Comparison of ENCODE assay signal across 21 mouse cellular contexts in genomic region chr6:89393820-89394219, GRCm38 (mm10). TPM values are rescaled to one million over a fixed set of nuclear protein-coding genes. Genes with fewer than 3 reads are reported as not detected.
A peak's percentile ranks its signal among the peaks of the same experiment; 100 is the strongest.
DNase-seq lines count a peak whose midpoint lies in the region; ATAC-seq lines count a peak whose summit lies in the region.
"Had no signal": no experiment of that assay in that cellular context is flagged by ENCODE, and none has a peak within 500 bp of the region (broad histone marks: within the 10 kb centered on the region; RNA-seq: fewer than 3 reads in every experiment).

No protein-coding gene starts in this region.

- DNase-seq in frontal cortex, postnatal 36 days (ENCODE audit: low spot score in 2 of 2): peak; percentile 18 to 24
- DNase-seq in frontal cortex, postnatal 25 days (ENCODE audit: low spot score in 2 of 2): no peak
- DNase-seq in midbrain, embryonic 11.5 days (ENCODE audit: low spot score, missing footprints): peak; percentile 17
- DNase-seq in brain, adult 2 months (ENCODE audit: low read depth, low spot score): peak; percentile 63
- DNase-seq in embryo, embryonic 11 days: no peak
- DNase-seq: adrenal gland, adult 2 months; adrenal gland, postnatal 10 days; adrenal gland, postnatal 25 days; cerebellum, adult 11-12 months; cerebellum, adult 2 months; cerebellum, adult 9-10 months; cerebellum, postnatal 10 days; cerebellum, postnatal 25 days had no signal

- H3K9ac ChIP-seq in midbrain, embryonic 11.5 days (ENCODE audit: low read length): no peak overlapping the region
- H3K9ac ChIP-seq in midbrain, embryonic 13.5 days (replicated peaks): no peak overlapping the region
- H3K9ac ChIP-seq: embryonic facial prominence, embryonic 13.5 days; embryonic facial prominence, embryonic 15.5 days; forebrain, embryonic 12.5 days had no signal

- no peaks in the 10 kb centered on the region for H3K36me3 ChIP-seq in midbrain, embryonic 11.5 days (ENCODE audit: control insufficient read depth, insufficient read depth, low read length)
- H3K36me3 ChIP-seq in midbrain, embryonic 13.5 days: no peaks in the 10 kb centered on the region
- H3K36me3 ChIP-seq: embryonic facial prominence, embryonic 13.5 days; embryonic facial prominence, embryonic 15.5 days; forebrain, embryonic 10.5 days; forebrain, embryonic 12.5 days had no signal

- no peak overlapping the region for H3K4me3 ChIP-seq in midbrain, embryonic 11.5 days (ENCODE audit: low read depth, low read length)
- H3K4me3 ChIP-seq in midbrain, embryonic 13.5 days (replicated peaks): no peak overlapping the region
- H3K4me3 ChIP-seq: embryonic facial prominence, embryonic 13.5 days; embryonic facial prominence, embryonic 15.5 days; erythroblast, embryonic 14.5 days; forebrain, embryonic 10.5 days; forebrain, embryonic 12.5 days had no signal

- WGBS in midbrain, embryonic 11.5 days: 81% methylated on average over 2 of the region's 2 CpGs
- 88% methylated on average over 2 of the region's 2 CpGs for WGBS in midbrain, embryonic 13.5 days

- no peak for ATAC-seq in midbrain, embryonic 11.5 days (ENCODE audit: low FRiP score)
- no peak for ATAC-seq in midbrain, embryonic 13.5 days
- ATAC-seq: forebrain, embryonic 14.5 days; forebrain, embryonic 16.5 days had no signal

- no peaks in the 10 kb centered on the region for H3K9me3 ChIP-seq in midbrain, embryonic 11.5 days (ENCODE audit: control insufficient read depth, low read length)
- no peaks in the 10 kb centered on the region for H3K9me3 ChIP-seq in midbrain, embryonic 13.5 days
- H3K9me3 ChIP-seq: embryonic facial prominence, embryonic 13.5 days; embryonic facial prominence, embryonic 15.5 days; forebrain, embryonic 10.5 days; forebrain, embryonic 12.5 days had no signal

- no peak overlapping the region for H3K27ac ChIP-seq in midbrain, embryonic 11.5 days (ENCODE audit: low read depth, low read length)
- no peak overlapping the region for H3K27ac ChIP-seq in midbrain, embryonic 13.5 days
- H3K27ac ChIP-seq: embryonic facial prominence, embryonic 13.5 days; embryonic facial prominence, embryonic 15.5 days; forebrain, embryonic 10.5 days; forebrain, embryonic 12.5 days had no signal

- no peak overlapping the region for H3K4me2 ChIP-seq in midbrain, embryonic 11.5 days
- H3K4me2 ChIP-seq in midbrain, embryonic 13.5 days (replicated peaks): no peak overlapping the region
- H3K4me2 ChIP-seq: embryonic facial prominence, embryonic 13.5 days; embryonic facial prominence, embryonic 15.5 days; forebrain, embryonic 12.5 days had no signal

- H3K27me3 ChIP-seq in midbrain, embryonic 11.5 days (ENCODE audit: control insufficient read depth, insufficient read depth, low read length): no peaks in the 10 kb centered on the region
- H3K27me3 ChIP-seq in midbrain, embryonic 13.5 days: no peaks in the 10 kb centered on the region
- H3K27me3 ChIP-seq: embryonic facial prominence, embryonic 13.5 days; embryonic facial prominence, embryonic 15.5 days; forebrain, embryonic 12.5 days had no signal

- no peaks in the 10 kb centered on the region for H3K4me1 ChIP-seq in midbrain, embryonic 11.5 days (ENCODE audit: control insufficient read depth, insufficient read depth, low read length)
- H3K4me1 ChIP-seq in midbrain, embryonic 13.5 days (replicated peaks): no peaks in the 10 kb centered on the region
- H3K4me1 ChIP-seq: embryonic facial prominence, embryonic 13.5 days; embryonic facial prominence, embryonic 15.5 days; forebrain, embryonic 10.5 days; forebrain, embryonic 12.5 days had no signal

RNA-seq across cellular contexts. Expression of gene Plxna1, which starts 31.4 kb away (rescaled TPM):
- polyA plus RNA-seq in midbrain, embryonic 11.5 days (2014; fragmentation: Nextera tagmentation; extraction: Ambion mirVana): 24.5 and 29.1 TPM in 2 replicates
- 53.1 and 69.4 TPM in 2 replicates for polyA plus RNA-seq in midbrain, embryonic 13.5 days (2015; fragmentation: Nextera tagmentation; extraction: Ambion mirVana)

Comparison
In these comparisons a context has a peak if more than half of its experiments do, and no peak if none do; other contexts are left out.
1. DNase-seq: peak in frontal cortex, postnatal 36 days (2 of 2), midbrain, embryonic 11.5 days (single experiment) and brain, adult 2 months (single experiment); none in frontal cortex, postnatal 25 days (0 of 2) and embryo, embryonic 11 days (single experiment).